In genomic region chr17:85018794-85019193, GRCm38 (mm10) we compare ENCODE assay signal across 17 mouse cellular contexts. TPM values are rescaled to one million over a fixed set of nuclear protein-coding genes. Genes with fewer than 3 reads are reported as not detected.
DNase-seq lines count a peak whose midpoint lies in the region; ATAC-seq and TF ChIP-seq lines count a peak whose summit lies in the region.
"Had no signal": no experiment of that assay in that cellular context is flagged by ENCODE, and none has a peak within 500 bp of the region (broad histone marks: within the 10 kb centered on the region; RNA-seq: fewer than 3 reads in every experiment).

No protein-coding gene starts in this region.

- H3K4me1 ChIP-seq in megakaryocyte, embryonic 14.5 days: peaks cover 36% of the 10 kb centered on the region
- H3K4me1 ChIP-seq in forebrain, postnatal 0 days (ENCODE audit: insufficient read depth): no peaks in the 10 kb centered on the region
- H3K4me1 ChIP-seq: hindbrain, embryonic 10.5 days; limb, embryonic 15.5 days; midbrain, embryonic 12.5 days; neural tube, embryonic 12.5 days had no signal

- H3K36me3 ChIP-seq in megakaryocyte, embryonic 14.5 days (replicated peaks; ENCODE audit: low read length): peaks cover 22% of the 10 kb centered on the region
- no peaks in the 10 kb centered on the region for H3K36me3 ChIP-seq in forebrain, postnatal 0 days (ENCODE audit: insufficient read depth)
- H3K36me3 ChIP-seq: hindbrain, embryonic 10.5 days; limb, embryonic 15.5 days; midbrain, embryonic 12.5 days; neural tube, embryonic 12.5 days had no signal

- peak; percentile 76 for ATAC-seq in common myeloid progenitor, adult 5-6 weeks (replicated peaks; ENCODE audit: low read depth, poor library complexity, severe bottlenecking)
- ATAC-seq in forebrain, postnatal 0 days: no peak
- ATAC-seq: forebrain, embryonic 16.5 days had no signal

- H3K4me2 ChIP-seq in forebrain, postnatal 0 days (ENCODE audit: low read depth): no peak overlapping the region
- H3K4me2 ChIP-seq: limb, embryonic 15.5 days; midbrain, embryonic 12.5 days; neural tube, embryonic 12.5 days had no signal

- no peak overlapping the region for H3K27ac ChIP-seq in forebrain, postnatal 0 days (ENCODE audit: low read depth, low read length)
- H3K27ac ChIP-seq: hindbrain, embryonic 10.5 days; limb, embryonic 15.5 days; midbrain, embryonic 12.5 days; neural tube, embryonic 12.5 days had no signal

- no peaks in the 10 kb centered on the region for H3K9me3 ChIP-seq in megakaryocyte, embryonic 14.5 days
- no peaks in the 10 kb centered on the region for H3K9me3 ChIP-seq in forebrain, postnatal 0 days (ENCODE audit: low read length)
- H3K9me3 ChIP-seq: hindbrain, embryonic 10.5 days; limb, embryonic 15.5 days; midbrain, embryonic 12.5 days; neural tube, embryonic 12.5 days had no signal

- TF ChIP-seq CTCF in forebrain, postnatal 0 days (IDR thresholded peaks at IDR 0.05; ENCODE audit: low read depth): no peak

- DNase-seq in embryo, embryonic 10 days (ENCODE audit: low spot score): peak; percentile 2
- DNase-seq in embryo, embryonic 10.5 days (ENCODE audit: low spot score): no peak
- DNase-seq in ZHBTc4 (ENCODE audit: low read depth, low spot score): peak; percentile 17
- DNase-seq in forebrain, postnatal 0 days: no peak
- DNase-seq in thymus, postnatal 4 days: no peak
- no peak for DNase-seq in heart, postnatal 10 days
- DNase-seq: cerebellum, adult 2 months; kidney, adult 8-10 months had no signal

- H3K9ac ChIP-seq in forebrain, postnatal 0 days: no peak overlapping the region
- H3K9ac ChIP-seq: limb, embryonic 15.5 days; midbrain, embryonic 12.5 days; neural tube, embryonic 12.5 days had no signal

- 79% methylated on average over 5 of the region's 5 CpGs for WGBS in forebrain, postnatal 0 days

- H3K4me3 ChIP-seq in megakaryocyte, embryonic 14.5 days (replicated peaks): peak overlapping the region; percentile 50
- H3K4me3 ChIP-seq in forebrain, postnatal 0 days (ENCODE audit: low read depth, low read length): no peak overlapping the region
- H3K4me3 ChIP-seq: hindbrain, embryonic 10.5 days; limb, embryonic 15.5 days; midbrain, embryonic 12.5 days; neural tube, embryonic 12.5 days had no signal

- no peaks in the 10 kb centered on the region for H3K27me3 ChIP-seq in megakaryocyte, embryonic 14.5 days (replicated peaks)
- no peaks in the 10 kb centered on the region for H3K27me3 ChIP-seq in forebrain, postnatal 0 days (ENCODE audit: insufficient read depth, low read length)
- H3K27me3 ChIP-seq: limb, embryonic 15.5 days; midbrain, embryonic 12.5 days; neural tube, embryonic 12.5 days had no signal

- intact Hi-C loops in heart, postnatal 10 days (cut with DNase I): no loop called here

RNA-seq across cellular contexts. Expression of gene Slc3a1, which starts 9.4 kb away (rescaled TPM):
- not detected in 2 replicates for total RNA-seq in common myeloid progenitor, adult 5-6 weeks (2017)
- polyA plus RNA-seq in megakaryocyte, embryonic 14.5 days (2012; ENCODE audit: insufficient read depth, low replicate concordance): 0.37 TPM in 1 of 2 replicates, not detected in the other
- 0.19 and 0.38 TPM in 2 replicates for total RNA-seq in forebrain, postnatal 0 days (2014; rRNA removed)
- 0.08 TPM in 2 replicates for polyA plus RNA-seq in forebrain, postnatal 0 days (2015; fragmentation: Nextera tagmentation; extraction: Ambion mirVana)
- under 1 TPM in 1 of 2 experiments, not detected in 1; 0.17 TPM for total RNA-seq in heart, postnatal 10 days (2021)
- total RNA-seq: heart, adult 18-20 months; layer of hippocampus, postnatal 10 days had no signal

Comparison
In these comparisons a context has a peak if more than half of its experiments do, and no peak if none do; other contexts are left out.
1. DNase-seq: peak in embryo, embryonic 10 days (single experiment) and ZHBTc4 (single experiment); none in embryo, embryonic 10.5 days (single experiment), forebrain, postnatal 0 days (single experiment), thymus, postnatal 4 days (single experiment) and heart, postnatal 10 days (0 of 2).